Mouse (Mus musculus) heart, embryonic 15.5 days (tissue): ENCODE results near the gene Trpm5. TPM values are rescaled to one million over a fixed set of nuclear protein-coding genes. Genes with fewer than 3 reads are reported as not detected.

Experiments used
- ATAC-seq: fragments of 200-750 bp; cut with Nextera tagmentation; replicated peaks from 2 replicates; pipeline ENCODE4 v1.8.0; 2017; ENCODE audit warnings: low read depth, moderate TSS enrichment; ENCODE audit not compliant: insufficient number of reproducible peaks, insufficient read depth, low FRiP score
- H3K27ac ChIP-seq: fragments of 300-500 bp; sonication (generic); 2 replicates; pipeline ENCODE4 v1.5.1; 2015; ENCODE audit warnings: mild to moderate bottlenecking, inconsistent platforms
- H3K27me3 ChIP-seq: fragments of 300-500 bp; sonication (generic); 2 replicates; pipeline ENCODE4 v1.6.1; 2015; ENCODE audit warnings: inconsistent platforms
- H3K36me3 ChIP-seq: fragments of 300-500 bp; sonication (generic); 2 replicates; pipeline ENCODE4 v1.6.1; 2015; ENCODE audit warnings: mild to moderate bottlenecking, inconsistent platforms
- H3K4me1 ChIP-seq: fragments of 300-500 bp; sonication (generic); replicated peaks from 2 replicates; pipeline ENCODE4 v1.6.1; 2015; ENCODE audit warnings: inconsistent platforms
- H3K4me2 ChIP-seq: fragments of 300-500 bp; sonication (generic); 2 replicates; pipeline ENCODE4 v1.6.1; 2015; ENCODE audit warnings: inconsistent platforms, mild to moderate bottlenecking, moderate library complexity
- H3K4me3 ChIP-seq: fragments of 300-500 bp; sonication (generic); 2 replicates; pipeline ENCODE4 v1.5.1; 2015; ENCODE audit warnings: mild to moderate bottlenecking, inconsistent platforms
- H3K9ac ChIP-seq: fragments of 300-500 bp; sonication (generic); 2 replicates; pipeline ENCODE4 v1.6.1; 2015; ENCODE audit warnings: mild to moderate bottlenecking, inconsistent platforms
- H3K9me3 ChIP-seq: fragments of 300-500 bp; sonication (generic); replicated peaks from 2 replicates; pipeline ENCODE4 v1.6.1; 2016; ENCODE audit warnings: inconsistent platforms
- WGBS: fragments of 180-500 bp; shearing (Covaris S2); methylation state at CpG from one replicate; pipeline ENCODE4 v1.1.7; 2015; ENCODE audit warnings: mixed read lengths; 5-methylcytosine and 5-hydroxymethylcytosine counted together
- polyA plus RNA-seq: library from polyadenylated mRNA; unstranded; fragments of >200 nt; fragmentation: Nextera tagmentation; extraction: Ambion mirVana; gene quantifications from 2 replicates; pipeline ENCODE4 v1.2.1, GENCODE M21; 2015

Gene Trpm5
- polyA plus RNA-seq, 1 experiment from 2014 or later: 3.8 TPM

DNA sequence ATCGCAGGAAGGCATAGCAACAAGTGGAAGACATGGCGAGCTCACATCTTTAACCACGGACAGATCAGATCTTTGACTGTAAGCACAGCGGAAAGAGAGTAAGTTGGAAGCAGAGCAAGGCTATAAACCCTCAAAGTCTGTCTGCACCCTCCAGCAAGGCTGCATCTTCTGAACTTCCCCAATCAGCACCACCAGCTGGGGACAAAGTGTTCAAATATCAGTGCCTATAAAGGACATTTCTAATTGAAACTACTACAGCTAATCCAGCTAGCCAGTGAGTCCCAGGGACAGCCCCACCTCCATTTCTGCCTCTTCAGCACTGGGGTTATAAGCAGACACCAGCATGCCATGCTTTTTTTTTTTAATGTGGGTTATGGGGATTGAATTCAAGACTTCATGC, 57.1 kb downstream of the Trpm5 start:
- H3K9ac ChIP-seq: no peak overlapping the region
- H3K4me1 ChIP-seq: peaks cover 25% of the 10 kb centered on the region
- no peaks in the 10 kb centered on the region for H3K9me3 ChIP-seq
- 89% methylated on average over 4 of the region's 4 CpGs for WGBS
- H3K27ac ChIP-seq: no peak overlapping the region
- H3K36me3 ChIP-seq: no peaks in the 10 kb centered on the region
- ATAC-seq: no peak
- no peak overlapping the region for H3K4me2 ChIP-seq
- H3K27me3 ChIP-seq: no peaks in the 10 kb centered on the region
- no peak overlapping the region for H3K4me3 ChIP-seq

- Histone ChIP-seq H3K27me3 (no peaks in the 10 kb centered on the region), H3K9ac (no peak overlapping the region), H3K4me1 (peaks cover 22% of the 10 kb centered on the region), H3K4me2 (no peak overlapping the region), H3K4me3 (no peak overlapping the region), H3K27ac (no peak overlapping the region), H3K36me3 (no peaks in the 10 kb centered on the region), H3K9me3 (no peaks in the 10 kb centered on the region)
- ATAC-seq: no peak
- WGBS: 84% methylated on average over 3 of the region's 3 CpGs
Measured at GRCm38 (mm10) chr7:143036787-143037186, 57.7 kb downstream of the Trpm5 start.

DNA sequence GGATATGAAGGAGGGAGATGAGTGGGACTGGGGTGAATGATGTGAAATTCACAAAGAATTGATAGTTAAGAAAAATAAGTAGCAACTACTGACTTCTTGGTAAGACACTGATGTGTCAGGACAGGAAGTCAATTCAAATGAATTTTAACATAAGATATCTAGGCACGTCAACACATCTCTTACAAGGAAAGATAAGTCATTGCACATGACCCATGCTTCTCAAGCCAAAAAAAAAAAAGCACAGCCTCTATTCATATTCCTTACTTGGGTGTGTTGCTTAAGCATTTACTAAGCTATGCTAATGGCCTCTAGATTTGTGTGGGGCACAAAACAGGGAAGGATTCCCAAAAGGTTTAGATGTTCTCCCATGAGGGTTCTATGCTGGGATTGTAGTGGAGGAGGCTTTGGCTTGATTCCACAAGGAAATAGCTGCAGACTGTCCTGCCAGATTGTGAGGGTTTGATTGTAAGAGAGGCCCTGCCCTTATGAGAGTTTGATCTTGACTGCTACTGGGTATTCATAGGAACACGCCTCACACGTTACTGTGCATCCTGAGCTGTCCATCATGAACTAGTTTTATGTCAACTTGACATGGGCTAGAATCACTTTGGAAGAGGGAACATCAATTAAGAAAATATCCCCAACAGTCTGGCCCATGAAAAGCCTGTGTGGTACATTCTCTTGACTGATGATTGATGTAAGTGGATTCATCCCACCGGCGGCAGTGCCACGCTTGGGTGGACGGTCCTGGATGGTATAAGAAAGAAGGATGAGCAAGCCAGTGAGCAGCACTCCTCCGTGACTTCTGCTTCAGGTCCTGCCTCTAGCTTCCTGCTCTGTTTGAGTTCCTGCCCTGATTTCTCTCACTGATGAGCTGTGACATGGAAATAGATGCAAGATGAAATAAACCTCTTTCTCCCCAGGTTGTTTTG, 59.7 kb downstream of the Trpm5 start:
- Histone ChIP-seq H3K9ac (no peak overlapping the region), H3K27ac (no peak overlapping the region), H3K4me3 (no peak overlapping the region), H3K4me2 (no peak overlapping the region), H3K36me3 (no peaks in the 10 kb centered on the region), H3K27me3 (no peaks in the 10 kb centered on the region), H3K9me3 (no peaks in the 10 kb centered on the region), H3K4me1 (peaks cover 14% of the 10 kb centered on the region)
- ATAC-seq: no peak
- WGBS: 83% methylated on average over 8 of the region's 8 CpGs

DNA sequence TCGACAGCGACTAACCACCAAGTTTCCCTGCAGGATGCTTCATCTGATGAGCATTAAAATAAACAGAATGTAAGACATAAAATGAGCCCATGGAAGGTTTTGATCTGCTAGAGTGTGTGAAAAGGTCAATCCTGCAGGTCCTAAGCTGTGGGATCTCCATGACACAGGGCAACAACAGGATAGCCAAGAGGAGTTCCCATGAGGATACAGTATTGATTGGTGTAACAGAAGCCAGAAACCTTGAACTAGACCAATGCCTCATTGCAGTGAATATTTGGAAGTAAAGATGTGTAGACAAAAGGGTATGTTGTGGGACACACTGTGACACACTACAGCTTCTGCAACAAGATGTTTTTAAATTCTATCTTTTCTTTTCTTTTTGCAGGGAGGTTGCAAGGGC, 60.3 kb downstream of the Trpm5 start:
- ATAC-seq: no peak
- WGBS: 85% methylated on average over 2 of the region's 2 CpGs
- no peaks in the 10 kb centered on the region for H3K9me3 ChIP-seq
- no peaks in the 10 kb centered on the region for H3K36me3 ChIP-seq
- peaks cover 14% of the 10 kb centered on the region for H3K4me1 ChIP-seq
- no peaks in the 10 kb centered on the region for H3K27me3 ChIP-seq
- H3K4me2 ChIP-seq: no peak overlapping the region
- no peak overlapping the region for H3K4me3 ChIP-seq
- H3K27ac ChIP-seq: no peak overlapping the region
- H3K9ac ChIP-seq: no peak overlapping the region

DNA sequence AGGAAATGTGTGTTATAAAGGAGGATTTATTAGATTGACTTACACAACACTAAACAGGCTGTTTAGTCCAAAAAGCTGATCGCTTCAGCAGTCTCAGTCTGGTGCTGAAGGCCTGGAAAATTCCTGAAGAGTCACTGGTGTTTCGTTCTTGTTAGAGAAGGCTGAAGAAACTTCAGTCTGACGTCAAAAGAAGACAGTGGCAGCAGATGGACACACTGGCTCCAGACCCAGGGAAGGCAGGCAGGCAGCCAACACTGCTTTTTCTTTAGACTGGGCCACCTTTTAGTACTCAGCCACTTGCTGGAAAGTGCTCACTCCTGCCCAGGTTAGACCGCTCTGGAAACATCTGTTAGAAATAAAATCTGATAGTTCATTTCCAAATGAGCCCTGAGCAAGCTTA, 60.9 kb downstream of the Trpm5 start:
- no peak for ATAC-seq
- Histone ChIP-seq H3K4me2 (no peak overlapping the region), H3K4me1 (peaks cover 14% of the 10 kb centered on the region), H3K27ac (no peak overlapping the region), H3K36me3 (no peaks in the 10 kb centered on the region), H3K27me3 (no peaks in the 10 kb centered on the region), H3K9ac (no peak overlapping the region), H3K4me3 (no peak overlapping the region), H3K9me3 (no peaks in the 10 kb centered on the region)
- WGBS: 77% methylated on average over 4 of the region's 4 CpGs

DNA sequence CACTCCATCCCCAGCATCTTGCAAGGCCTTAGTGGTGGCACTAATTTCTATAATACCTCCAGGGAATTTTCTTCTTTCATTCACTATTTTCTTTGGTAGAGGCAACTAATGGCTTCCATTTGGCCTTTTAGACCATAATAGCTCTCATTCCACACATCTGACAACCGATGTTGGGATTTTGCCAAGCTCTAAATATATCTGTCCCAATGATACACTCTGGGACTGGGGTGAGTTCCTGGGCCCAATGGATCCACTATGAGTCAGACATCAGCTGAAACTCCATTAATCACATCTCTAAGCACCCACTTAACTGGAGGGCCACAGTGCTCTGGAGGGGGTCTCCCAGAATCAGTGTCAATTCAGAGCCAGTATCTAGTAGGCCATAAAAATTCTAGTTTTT, 62.6 kb downstream of the Trpm5 start:
- ATAC-seq: 0 out of 2 replicates have a peak, but pooled peaks have one; percentile 64

DNA sequence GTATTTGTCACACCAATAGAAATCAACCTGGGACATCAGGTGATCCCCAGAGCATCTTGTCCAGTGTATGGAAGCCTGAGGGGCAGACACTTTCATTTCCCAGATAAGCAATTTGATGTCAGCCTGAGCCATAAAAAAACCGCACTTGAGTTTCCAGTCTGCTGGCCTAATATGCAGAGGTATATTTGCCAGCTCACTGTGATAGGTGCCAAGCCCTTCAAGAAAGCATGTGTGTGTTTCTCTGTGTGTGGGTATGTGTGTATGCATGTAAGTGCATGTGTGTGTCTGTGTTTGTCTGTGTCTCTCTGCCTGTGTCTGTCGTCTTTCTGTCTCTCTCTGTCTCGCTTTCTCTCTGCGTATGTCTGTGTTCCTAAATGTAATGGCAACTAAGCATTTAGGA, 67.2 kb downstream of the Trpm5 start:
- Histone ChIP-seq H3K36me3 (no peaks in the 10 kb centered on the region), H3K27me3 (no peaks in the 10 kb centered on the region), H3K9ac (no peak overlapping the region), H3K4me2 (no peak overlapping the region), H3K4me3 (no peak overlapping the region), H3K4me1 (peaks cover 18% of the 10 kb centered on the region), H3K27ac (peak overlapping the region; percentile 18; the same call in 1 of the 2 replicates), H3K9me3 (no peaks in the 10 kb centered on the region)
- no peak for ATAC-seq
- WGBS: 81% methylated on average over 4 of the region's 4 CpGs

More for the DNA sequence above, 62.6 kb downstream of the Trpm5 start:
- H3K27me3 ChIP-seq: no peaks in the 10 kb centered on the region
- peaks cover 25% of the 10 kb centered on the region for H3K4me1 ChIP-seq
- 30% methylated on average over 1 of the region's 1 CpGs for WGBS
- H3K27ac ChIP-seq: peak overlapping the region; percentile 65
- H3K4me2 ChIP-seq: no peak overlapping the region
- no peak overlapping the region for H3K9ac ChIP-seq
- H3K9me3 ChIP-seq: no peaks in the 10 kb centered on the region
- H3K4me3 ChIP-seq: no peak overlapping the region
- no peaks in the 10 kb centered on the region for H3K36me3 ChIP-seq

DNA sequence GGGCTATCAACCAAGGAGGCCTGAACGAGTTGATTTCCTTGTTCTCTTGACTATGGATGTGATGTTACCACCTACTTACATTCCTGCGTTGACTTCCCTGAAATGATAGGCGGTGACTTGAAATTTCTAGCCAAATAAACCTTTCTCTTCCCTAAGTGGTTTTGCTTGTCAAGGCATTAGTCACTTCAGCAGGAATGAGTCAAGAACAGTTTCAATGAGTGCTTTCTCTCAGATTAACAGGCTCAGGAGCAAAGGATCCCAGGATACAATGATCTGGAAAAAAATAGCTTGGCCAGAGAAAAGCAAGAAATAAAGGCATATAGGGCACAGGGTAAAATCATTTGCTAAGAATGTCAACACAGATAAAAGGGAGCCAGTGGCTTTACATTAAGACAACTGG, 68.9 kb downstream of the Trpm5 start:
- peaks cover 13% of the 10 kb centered on the region for H3K4me1 ChIP-seq
- no peak overlapping the region for H3K9ac ChIP-seq
- 87% methylated on average over 3 of the region's 3 CpGs for WGBS
- no peak overlapping the region for H3K4me3 ChIP-seq
- H3K36me3 ChIP-seq: no peaks in the 10 kb centered on the region
- no peaks in the 10 kb centered on the region for H3K9me3 ChIP-seq
- H3K4me2 ChIP-seq: no peak overlapping the region
- ATAC-seq: no peak
- no peak overlapping the region for H3K27ac ChIP-seq
- H3K27me3 ChIP-seq: no peaks in the 10 kb centered on the region

- Histone ChIP-seq H3K4me2 (no peak overlapping the region), H3K4me3 (no peak overlapping the region), H3K4me1 (peaks cover 13% of the 10 kb centered on the region), H3K27me3 (no peaks in the 10 kb centered on the region), H3K36me3 (no peaks in the 10 kb centered on the region), H3K9me3 (no peaks in the 10 kb centered on the region), H3K27ac (no peak overlapping the region), H3K9ac (no peak overlapping the region)
- WGBS: 87% methylated on average over 1 of the region's 1 CpGs
- no peak for ATAC-seq
Measured at GRCm38 (mm10) chr7:143024293-143024692, 70.1 kb downstream of the Trpm5 start.

DNA sequence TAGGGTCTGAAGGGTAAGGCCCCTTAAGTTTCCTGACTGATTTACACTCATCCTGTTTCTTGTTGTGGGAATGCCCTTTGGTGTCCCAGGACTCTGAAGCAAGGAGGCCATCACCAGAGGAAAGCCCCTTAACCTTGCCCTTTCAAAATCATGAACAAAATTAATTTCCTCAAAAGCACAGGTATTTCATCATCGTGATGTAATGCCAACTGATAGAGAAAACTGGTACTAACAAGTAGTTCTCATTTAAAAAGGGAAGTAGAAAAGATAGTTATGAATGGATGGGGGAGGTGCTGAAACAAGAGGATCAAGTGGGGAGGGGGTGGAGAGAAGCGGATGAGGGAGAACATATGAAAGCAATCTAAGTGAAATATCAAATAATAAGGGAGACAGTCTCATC, 70.9 kb downstream of the Trpm5 start:
- Histone ChIP-seq H3K4me2 (no peak overlapping the region), H3K9me3 (no peaks in the 10 kb centered on the region), H3K4me3 (no peak overlapping the region), H3K27me3 (no peaks in the 10 kb centered on the region), H3K27ac (no peak overlapping the region), H3K4me1 (peaks cover 13% of the 10 kb centered on the region), H3K9ac (no peak overlapping the region), H3K36me3 (no peaks in the 10 kb centered on the region)
- whole genome bisulfite sequencing: 79% methylated on average over 2 of the region's 2 CpGs
- no peak for ATAC-seq

GRCm38 (mm10) chr7:143021356-143022164, 72.9 kb downstream of the Trpm5 start:
- Histone ChIP-seq H3K9ac (no peak overlapping the region), H3K4me2 (no peak overlapping the region), H3K36me3 (no peaks in the 10 kb centered on the region), H3K9me3 (no peaks in the 10 kb centered on the region), H3K4me3 (no peak overlapping the region), H3K4me1 (peaks cover 22% of the 10 kb centered on the region), H3K27ac (no peak overlapping the region), H3K27me3 (no peaks in the 10 kb centered on the region)
- no peak for ATAC-seq
- 49% methylated on average over 5 of the region's 5 CpGs for WGBS
